Mouse (Mus musculus) cerebellum, postnatal 14 days (tissue): ENCODE measurements at regions not wholly inside any gene's neighbourhood (a gene's known extent, or its start where the extent isn't known, plus 50 kb on each side); places are given as distances from the start of the nearest gene placed in this dataset.

Source experiments
- DNase-seq, 2 experiments: peaks; one replicate each; pipeline ENCODE4 v3.0.0; 2021; ENCODE audit warnings: mixed read lengths in 2 of 2

DNA sequence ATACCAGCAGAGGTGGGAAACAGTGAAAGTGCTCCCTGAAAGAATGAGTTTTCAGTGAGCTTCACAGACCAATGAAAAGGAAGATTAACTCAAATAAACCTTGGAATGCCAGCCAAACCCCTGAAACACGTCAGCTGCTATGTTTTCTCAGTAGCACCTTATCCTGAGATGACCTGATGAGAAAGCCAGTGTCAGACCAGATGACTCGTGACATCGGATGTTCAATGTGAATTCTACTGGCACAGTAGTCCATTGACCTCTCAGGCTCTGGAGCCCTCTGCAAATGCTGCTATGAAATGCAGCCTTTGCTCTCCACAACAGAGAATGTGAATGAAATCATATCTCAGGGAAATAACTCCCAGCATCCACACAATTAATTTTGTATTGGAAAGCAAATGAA is 358.6 kb upstream of the Nr3c2 start:
- no peak for DNase-seq

DNA sequence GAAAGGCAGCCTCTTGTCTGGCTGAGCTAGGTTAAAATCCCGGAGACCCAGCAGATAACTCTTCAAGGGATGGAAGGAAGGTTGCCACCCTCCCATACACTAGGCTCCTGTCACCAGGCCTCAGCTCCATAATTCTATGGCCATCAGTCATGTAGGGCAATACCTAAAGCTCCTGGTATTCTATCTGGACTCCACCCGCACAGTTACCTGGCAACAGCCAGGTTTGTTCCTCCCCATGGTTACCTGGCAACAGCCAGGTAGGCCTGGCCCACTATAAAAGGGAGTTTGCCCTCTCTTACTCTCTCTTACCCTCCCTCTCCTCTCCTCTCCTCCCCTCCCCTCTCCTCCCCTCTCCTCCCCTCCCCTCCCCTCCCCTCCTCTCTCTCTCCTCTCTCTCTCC is 347.6 kb upstream of the Nr3c2 start:
- no peak for DNase-seq

- DNase-seq: no peak
These were observed 297.7 kb upstream of the Nr3c2 start for GRCm38 (mm10) chr8:76601566-76601965.

DNA sequence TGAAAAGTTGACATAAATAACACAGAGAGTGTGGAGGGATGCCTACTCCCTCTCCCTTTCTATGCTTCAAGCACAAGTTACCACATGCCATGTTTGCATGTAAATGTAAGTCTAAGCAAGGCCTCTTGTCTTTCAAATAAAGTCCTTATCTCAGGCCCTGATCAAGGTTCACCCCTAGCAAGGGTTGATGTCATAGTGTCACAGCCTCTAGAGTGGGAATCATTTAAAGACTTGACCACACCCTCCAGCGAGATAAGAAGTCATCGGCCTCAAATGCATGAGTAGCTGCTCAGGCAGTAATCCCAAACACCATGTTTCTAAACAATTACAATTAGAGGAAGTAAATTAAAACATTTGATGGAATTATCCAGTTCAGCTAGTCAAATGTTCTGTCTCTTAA is 280.5 kb upstream of the Nr3c2 start:
- no peak for DNase-seq

DNA sequence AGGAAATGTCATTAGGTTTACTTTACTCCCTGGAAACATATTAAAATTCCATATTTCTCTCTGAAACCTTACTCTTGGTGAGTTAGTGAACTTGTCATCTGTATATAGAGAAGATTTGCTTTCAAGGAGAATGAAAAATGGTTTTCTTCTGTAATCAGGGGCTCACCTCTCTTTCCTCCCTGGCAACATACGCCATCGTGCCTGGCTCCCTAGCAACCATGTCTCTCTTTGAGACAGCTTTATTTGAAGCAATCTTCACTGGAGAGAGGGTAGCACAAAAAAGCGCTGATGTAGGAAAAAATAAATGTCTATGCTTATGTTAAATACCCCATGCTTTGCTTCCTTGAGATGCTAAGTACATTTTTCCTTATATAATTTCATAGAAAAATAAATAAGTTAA is 278.4 kb upstream of the Nr3c2 start:
- no peak for DNase-seq

DNA sequence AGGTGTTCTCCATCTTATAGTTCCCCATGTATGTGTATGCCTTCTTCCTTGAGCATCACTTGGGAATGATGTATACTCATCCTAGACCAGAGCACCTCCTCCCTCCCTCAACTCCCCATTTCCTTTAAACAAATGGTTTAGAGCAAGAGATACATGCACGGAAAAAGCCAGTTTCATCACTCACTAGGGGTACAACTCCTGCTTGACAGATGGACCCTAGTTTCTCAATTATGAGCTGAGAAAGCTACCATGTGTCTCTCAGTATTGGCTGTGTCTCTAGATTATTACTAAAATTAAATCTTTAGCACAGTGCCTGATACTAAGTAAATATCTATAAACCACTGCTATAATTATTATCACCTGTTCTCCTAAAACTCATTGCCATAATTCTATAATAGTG is 266.2 kb upstream of the Nr3c2 start:
- DNase-seq: no peak
